Mouse (Mus musculus) limb, embryonic 14.5 days (tissue): Measurements from ENCODE around the gene Armc10. TPM values are rescaled to one million over a fixed set of nuclear protein-coding genes. Genes with fewer than 3 reads are reported as not detected.

Source experiments
- ATAC-seq: fragments of 200-750 bp; cut with Nextera tagmentation; 2 replicates; pipeline ENCODE4 v1.8.0; 2017; ENCODE audit warnings: low read depth, moderate number of reproducible peaks, moderate TSS enrichment; ENCODE audit not compliant: low FRiP score
- DNase-seq: peaks from one replicate; pipeline ENCODE4 v3.0.0-alpha.2; 2015; ENCODE audit warnings: low spot score
- H3K27ac ChIP-seq: fragments of 300-500 bp; sonication (generic); replicated peaks from 2 replicates; pipeline ENCODE4 v1.5.1; 2014; ENCODE audit warnings: low read depth, mild to moderate bottlenecking, low read length, moderate library complexity, mixed read lengths
- H3K27me3 ChIP-seq: fragments of 300-500 bp; sonication (generic); 2 replicates; pipeline ENCODE4 v1.6.1; 2014; ENCODE audit warnings: low read length, mixed read lengths; ENCODE audit not compliant: control insufficient read depth, insufficient read depth
- H3K36me3 ChIP-seq: fragments of 300-500 bp; sonication (generic); 2 replicates; pipeline ENCODE4 v1.6.1; 2014; ENCODE audit warnings: mild to moderate bottlenecking, low read length, moderate library complexity, mixed read lengths; ENCODE audit not compliant: control insufficient read depth, insufficient read depth
- H3K4me1 ChIP-seq: fragments of 300-500 bp; sonication (generic); 2 replicates; pipeline ENCODE4 v1.6.1; 2014; ENCODE audit warnings: antibody characterized with exemption, low read length, mixed read lengths; ENCODE audit not compliant: control insufficient read depth, insufficient read depth
- H3K4me2 ChIP-seq: fragments of 300-500 bp; sonication (generic); replicated peaks from 2 replicates; pipeline ENCODE4 v1.6.1; 2014; ENCODE audit warnings: low read depth, mild to moderate bottlenecking, low read length, moderate library complexity; ENCODE audit not compliant: severe bottlenecking
- H3K4me3 ChIP-seq: fragments of 300-500 bp; sonication (generic); replicated peaks from 2 replicates; pipeline ENCODE4 v1.5.1; 2014; ENCODE audit warnings: low read length
- H3K9ac ChIP-seq: fragments of 300-500 bp; sonication (generic); 2 replicates; pipeline ENCODE4 v1.6.1; 2014; ENCODE audit warnings: mild to moderate bottlenecking, low read depth, low read length, moderate library complexity; ENCODE audit not compliant: severe bottlenecking
- H3K9me3 ChIP-seq: fragments of 300-500 bp; sonication (generic); 2 replicates; pipeline ENCODE4 v1.6.1; 2016; ENCODE audit warnings: low read length; ENCODE audit not compliant: control insufficient read depth
- POLR2A ChIP-seq: fragments of 200-500 bp; IDR thresholded peaks from 2 replicates; pipeline ENCODE4 v1.8.0; 2012; ENCODE audit warnings: inconsistent platforms, mild to moderate bottlenecking, moderate library complexity, borderline replicate concordance; ENCODE audit not compliant: insufficient read depth, insufficient read length; ENCODE audit errors: extremely low read depth
- WGBS: fragments of 180-500 bp; shearing (Covaris S2); extraction: QIAGEN DNeasy Blood & Tissue Kit; methylation state at CpG from one replicate; pipeline ENCODE4 v1.1.7; 2014; 5-methylcytosine and 5-hydroxymethylcytosine counted together
- polyA plus RNA-seq, 2 experiments: library from polyadenylated mRNA; depleted of rRNA in 1 of 2; stranded (reverse) in 1 of 2; unstranded in 1 of 2; fragments of >200 nt; fragmentation: Nextera tagmentation in 1 of 2; extraction: Ambion mirVana in 1 of 2; gene quantifications; 2 replicates each; pipeline versions ENCODE4 v1.2.1 to v1.2.3; 2012 to 2014

Armc10 gene
- polyA plus RNA-seq, 2 experiments, result 44.4 to 56.0 TPM

DNA sequence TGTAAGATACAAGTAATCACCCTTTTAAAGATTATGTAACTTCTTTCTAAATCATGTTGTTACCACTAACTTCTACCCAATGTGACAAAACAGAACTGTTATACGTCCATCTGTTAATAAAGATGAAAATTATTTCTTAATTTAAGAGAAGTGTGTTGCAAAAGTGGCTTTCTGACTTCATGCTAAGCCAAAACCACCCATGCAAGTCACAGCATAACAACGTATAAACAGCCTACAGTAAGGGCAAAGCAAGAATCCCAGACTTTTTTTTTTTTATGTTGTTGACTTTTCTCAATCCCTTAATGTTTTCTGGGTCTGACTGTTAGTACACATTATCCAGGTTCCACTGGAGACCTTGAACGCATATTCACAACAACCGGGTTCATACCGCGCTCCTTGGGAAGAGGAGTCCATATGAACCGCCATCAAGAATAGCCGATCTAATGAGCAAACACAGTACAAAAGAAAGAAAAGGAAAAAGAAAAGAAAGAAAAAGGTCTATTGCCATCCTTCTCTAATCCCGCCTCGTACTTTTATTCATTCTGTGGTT is 54.7 kb downstream of the Armc10 start:
- Histone ChIP-seq H3K27ac (no peak overlapping the region), H3K9ac (peak overlapping the region; percentile 89; the same call in 1 of the 2 replicates), H3K4me2 (peak overlapping the region; percentile 78), H3K4me3 (peak overlapping the region; percentile 69), H3K27me3 (no peaks in the 10 kb centered on the region), H3K9me3 (no peaks in the 10 kb centered on the region), H3K36me3 (no peaks in the 10 kb centered on the region), H3K4me1 (no peaks in the 10 kb centered on the region)
- no peak for DNase-seq
- TF ChIP-seq POLR2A, result no peak
- 17% methylated on average over 10 of the region's 10 CpGs for WGBS
- ATAC-seq, result no peak

DNA sequence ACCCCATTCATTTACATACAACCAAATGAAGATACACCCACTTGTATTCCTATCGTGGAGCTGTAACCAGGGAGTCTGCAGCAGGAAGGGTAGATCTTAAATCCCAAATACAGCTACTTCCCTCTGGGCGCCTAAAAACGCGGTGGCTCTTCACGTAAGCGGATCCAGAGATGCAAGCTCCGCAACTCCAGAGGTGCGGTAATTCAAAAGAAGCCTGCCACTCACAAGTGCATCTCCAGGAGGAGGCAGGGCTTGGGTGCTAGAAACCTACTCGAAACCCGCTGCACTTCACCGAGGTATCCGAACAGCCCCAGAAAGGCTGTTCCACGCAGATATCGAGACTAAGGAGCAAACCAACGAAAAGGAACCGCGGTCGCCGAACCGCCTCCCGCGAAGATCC is 55.3 kb downstream of the Armc10 start:
- peak; percentile 55 for ATAC-seq
- H3K27ac ChIP-seq, result no peak overlapping the region; the same call in 1 of the 2 replicates
- 0% methylated on average over 22 of the region's 22 CpGs for WGBS

DNA sequence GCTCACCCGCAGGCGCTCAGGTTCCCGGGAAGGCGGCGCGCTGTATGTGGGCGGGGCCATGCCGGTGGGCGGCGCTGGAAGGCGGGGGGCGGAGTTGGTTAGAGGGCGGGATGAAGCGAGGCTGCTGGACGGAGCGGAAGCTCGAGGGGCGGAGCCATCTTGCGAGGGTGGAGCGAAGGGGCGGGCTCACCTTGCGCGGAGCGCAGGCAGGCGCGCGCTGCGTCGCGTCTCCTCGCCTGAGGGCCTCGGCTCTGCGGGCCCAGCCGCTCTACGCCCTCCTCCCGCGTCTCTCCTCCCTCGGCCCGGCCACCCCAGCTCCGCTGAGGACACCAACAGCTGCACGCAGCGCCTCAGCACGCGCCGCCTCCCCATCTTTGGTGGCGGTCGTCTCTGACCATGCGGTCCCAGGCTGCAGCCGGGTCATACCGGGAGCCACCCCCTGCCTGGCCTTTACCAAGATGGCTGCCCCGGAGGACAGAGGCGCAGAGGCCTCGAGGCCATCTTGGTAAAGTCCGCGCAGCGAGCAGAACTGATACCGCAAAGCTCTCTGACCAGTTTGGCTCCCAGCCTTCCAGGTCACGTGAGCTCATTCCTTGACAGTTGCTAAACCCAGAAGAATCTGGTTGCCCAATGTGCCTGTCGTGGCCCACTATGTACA is 55.9 kb downstream of the Armc10 start, which contains the start of gene Napepld:
TSS of gene Napepld (minus strand) at position 46 of the 658 bp plus-strand sequence.
- peak within 1 kb of the TSS; percentile 97 for H3K27ac ChIP-seq
- no peaks in the 10 kb centered on the region for H3K36me3 ChIP-seq
- DNase-seq (peak; percentile 97), ATAC-seq (peak; percentile 99)
- H3K9me3 ChIP-seq, result no peaks in the 10 kb centered on the region
- under 1% methylated on average over 30 of the region's 59 CpGs for WGBS
- no peaks in the 10 kb centered on the region for H3K27me3 ChIP-seq
- H3K4me2 ChIP-seq, result peak within 1 kb of the TSS; percentile 78
- peak; percentile 97 for TF ChIP-seq POLR2A
- peak within 1 kb of the TSS; percentile 69 for H3K4me3 ChIP-seq
- H3K9ac ChIP-seq, result peak within 1 kb of the TSS; percentile 89
- H3K4me1 ChIP-seq, result no peaks in the 10 kb centered on the region

More for the DNA sequence above, 55.3 kb downstream of the Armc10 start:
- no peak for DNase-seq
- no peaks in the 10 kb centered on the region for H3K9me3 ChIP-seq
- H3K4me3 ChIP-seq, result peak overlapping the region; percentile 69
- H3K36me3 ChIP-seq, result no peaks in the 10 kb centered on the region
- no peaks in the 10 kb centered on the region for H3K4me1 ChIP-seq
- H3K4me2 ChIP-seq, result peak overlapping the region; percentile 78
- TF ChIP-seq POLR2A, result no peak
- no peaks in the 10 kb centered on the region for H3K27me3 ChIP-seq
- peak overlapping the region; percentile 89 for H3K9ac ChIP-seq

DNA sequence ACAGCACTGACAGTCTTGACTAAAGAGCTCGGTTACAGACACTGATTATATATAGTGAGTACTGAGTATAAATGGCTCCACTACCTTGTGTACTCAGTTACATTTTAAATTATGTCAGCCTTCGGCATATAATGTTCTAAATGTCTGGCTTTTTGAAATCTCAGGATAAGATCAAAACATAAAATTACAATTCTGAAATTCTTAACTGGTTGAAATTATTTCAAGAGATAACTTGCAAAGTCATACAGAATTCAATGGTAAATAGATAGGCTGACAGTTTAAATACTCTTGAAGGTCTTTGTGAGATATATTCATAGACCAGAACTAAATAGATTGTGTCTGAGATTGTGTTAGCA is 56.4 kb downstream of the Armc10 start:
- DNase-seq (no peak), ATAC-seq (no peak)
- Histone ChIP-seq H3K27me3 (no peaks in the 10 kb centered on the region), H3K9ac (peak overlapping the region; percentile 89), H3K4me2 (peak overlapping the region; percentile 78), H3K4me3 (peak overlapping the region; percentile 69), H3K27ac (peak overlapping the region; percentile 97; the same call in 1 of the 2 replicates), H3K4me1 (no peaks in the 10 kb centered on the region), H3K9me3 (no peaks in the 10 kb centered on the region), H3K36me3 (no peaks in the 10 kb centered on the region)
- 53% methylated on average over 2 of the region's 2 CpGs for WGBS
- TF ChIP-seq POLR2A, result no peak

DNA sequence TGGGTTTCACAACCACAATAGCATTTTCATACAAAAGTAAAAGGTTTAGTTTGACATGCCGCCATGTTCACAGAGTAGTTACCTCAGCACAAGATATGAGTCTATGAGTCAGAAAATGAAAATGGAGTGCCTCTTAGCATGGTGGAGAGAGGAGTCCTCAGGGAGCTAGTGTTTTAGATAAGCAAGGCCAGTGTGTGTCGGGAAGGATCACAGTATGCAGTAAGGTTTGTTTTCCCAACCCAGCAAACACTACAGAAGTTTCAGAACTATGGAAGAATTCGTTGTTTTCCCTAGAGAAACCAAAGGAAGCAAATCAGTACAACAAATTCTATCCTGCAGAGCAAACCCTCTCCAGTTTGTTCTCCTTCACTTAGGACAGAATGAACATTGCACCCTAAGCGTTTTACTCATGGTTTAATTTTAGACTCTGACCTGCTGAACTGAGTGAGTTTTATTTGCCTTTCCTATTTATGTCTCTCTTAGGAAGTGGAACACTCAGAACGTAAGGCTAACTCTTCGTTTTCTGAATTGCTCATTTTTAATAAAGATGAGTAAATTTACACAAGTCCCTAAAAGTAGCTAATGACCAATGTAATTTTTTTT is 57.4 kb downstream of the Armc10 start:
- H3K27ac ChIP-seq, result no peak overlapping the region
- no peak for DNase-seq
- 81% methylated on average over 6 of the region's 6 CpGs for WGBS

More for the DNA sequence above, 57.4 kb downstream of the Armc10 start:
- Histone ChIP-seq H3K9ac (no peak overlapping the region), H3K36me3 (no peaks in the 10 kb centered on the region), H3K9me3 (no peaks in the 10 kb centered on the region), H3K4me1 (no peaks in the 10 kb centered on the region), H3K27me3 (no peaks in the 10 kb centered on the region), H3K4me3 (no peak overlapping the region), H3K4me2 (no peak overlapping the region)
- no peak for ATAC-seq
- no peak for TF ChIP-seq POLR2A
